Mouse (Mus musculus) CD4-positive helper T cell, adult 2 months (primary cell): Measurements from ENCODE around the gene Ntm.

ENCODE experiments used
- DNase-seq: peaks from one replicate; pipeline ENCODE4 v3.0.0-alpha.2; 2012; ENCODE audit warnings: low read depth, missing footprints, low spot score

Ntm gene

GRCm38 (mm10) chr9:29477219-29477618 lies 485.7 kb downstream of the Ntm start:
- DNase-seq = no peak

- no peak for DNase-seq
These were observed 489.5 kb downstream of the Ntm start for GRCm38 (mm10) chr9:29473418-29473817.

GRCm38 (mm10) chr9:29472226-29472625 lies 490.7 kb downstream of the Ntm start:
- DNase-seq = no peak

GRCm38 (mm10) chr9:29464756-29465155 lies 498.2 kb downstream of the Ntm start:
- no peak for DNase-seq

- no peak for DNase-seq
These were observed 499.9 kb downstream of the Ntm start for GRCm38 (mm10) chr9:29462970-29463593.

GRCm38 (mm10) chr9:29457976-29458572 lies 504.9 kb downstream of the Ntm start:
- DNase-seq = no peak

GRCm38 (mm10) chr9:29456014-29456413 lies 506.9 kb downstream of the Ntm start:
- no peak for DNase-seq

GRCm38 (mm10) chr9:29451232-29451631 lies 511.7 kb downstream of the Ntm start:
- no peak for DNase-seq

GRCm38 (mm10) chr9:29444001-29444400 lies 518.9 kb downstream of the Ntm start:
- no peak for DNase-seq

GRCm38 (mm10) chr9:29439401-29439800 lies 523.5 kb downstream of the Ntm start:
- no peak for DNase-seq

GRCm38 (mm10) chr9:29434611-29435010 lies 528.3 kb downstream of the Ntm start:
- no peak for DNase-seq

GRCm38 (mm10) chr9:29433910-29434309 lies 529.0 kb downstream of the Ntm start:
- DNase-seq = no peak

- DNase-seq = no peak
These were observed 529.8 kb downstream of the Ntm start for GRCm38 (mm10) chr9:29433156-29433555.

- no peak for DNase-seq
These were observed 531.4 kb downstream of the Ntm start for GRCm38 (mm10) chr9:29431590-29431989.

- no peak for DNase-seq
These were observed 532.8 kb downstream of the Ntm start for GRCm38 (mm10) chr9:29430189-29430588.

- DNase-seq = no peak
These were observed 534.6 kb downstream of the Ntm start for GRCm38 (mm10) chr9:29428322-29428721.

- no peak for DNase-seq
These were observed 536.7 kb downstream of the Ntm start for GRCm38 (mm10) chr9:29426261-29426660.

GRCm38 (mm10) chr9:29415578-29415977 lies 547.4 kb downstream of the Ntm start:
- no peak for DNase-seq

GRCm38 (mm10) chr9:29413126-29413525 lies 549.8 kb downstream of the Ntm start:
- DNase-seq = no peak

- DNase-seq = no peak
These were observed 550.7 kb downstream of the Ntm start for GRCm38 (mm10) chr9:29412181-29412771.

GRCm38 (mm10) chr9:29411408-29412180 lies 551.3 kb downstream of the Ntm start:
- no peak for DNase-seq

GRCm38 (mm10) chr9:29410728-29411407 lies 552.1 kb downstream of the Ntm start:
- DNase-seq = no peak
